Mouse (Mus musculus) cerebellum, adult 11-12 months (tissue): Measurements from ENCODE around the gene Zcrb1.
"Not testable (repeated sequence)": the region's sequence is repeated elsewhere in the genome, so short reads cannot be mapped to it uniquely, and the experiment has no call there.

Source experiments
- DNase-seq: peaks from one replicate; pipeline ENCODE4 v3.0.0; 2022

Gene Zcrb1

GRCm38 (mm10) chr15:93397826-93398698 lies at the start of gene Zcrb1, which contains the start of gene Pphln1:
Gene Zcrb1 (minus strand): TSS chr15:93398334.
Gene Pphln1 (plus strand): TSS chr15:93398350.
- peak; percentile 82 for DNase-seq

- no peak for DNase-seq
Measured at GRCm38 (mm10) chr15:93443676-93444075, 45.5 kb upstream of the Zcrb1 start.

- no peak for DNase-seq
Measured at GRCm38 (mm10) chr15:93442271-93442670, 44.1 kb upstream of the Zcrb1 start.

GRCm38 (mm10) chr15:93438663-93439062 lies 40.5 kb upstream of the Zcrb1 start:
- peak; percentile 27 for DNase-seq

GRCm38 (mm10) chr15:93435998-93436397 lies 37.9 kb upstream of the Zcrb1 start:
- DNase-seq = no peak

- no peak for DNase-seq
Measured at GRCm38 (mm10) chr15:93433811-93434210, 35.7 kb upstream of the Zcrb1 start.

- no peak for DNase-seq
Measured at GRCm38 (mm10) chr15:93422537-93422936, 24.4 kb upstream of the Zcrb1 start.

- no peak for DNase-seq
Measured at GRCm38 (mm10) chr15:93420596-93420995, 22.5 kb upstream of the Zcrb1 start.

- no peak for DNase-seq
Measured at GRCm38 (mm10) chr15:93416300-93416699, 18.2 kb upstream of the Zcrb1 start.

- DNase-seq = no peak
Measured at GRCm38 (mm10) chr15:93414456-93414855, 16.3 kb upstream of the Zcrb1 start.

GRCm38 (mm10) chr15:93412445-93412844 lies 14.3 kb upstream of the Zcrb1 start:
- DNase-seq = no peak

- DNase-seq = no peak
Measured at GRCm38 (mm10) chr15:93406492-93406891, 8.4 kb upstream of the Zcrb1 start.

- no peak for DNase-seq
Measured at GRCm38 (mm10) chr15:93405446-93405986, 7.4 kb upstream of the Zcrb1 start.

GRCm38 (mm10) chr15:93404849-93405248 lies 6.7 kb upstream of the Zcrb1 start:
- DNase-seq = no peak

- no peak for DNase-seq
Measured at GRCm38 (mm10) chr15:93402730-93403129, 4.6 kb upstream of the Zcrb1 start.

GRCm38 (mm10) chr15:93401446-93401845 lies 3.3 kb upstream of the Zcrb1 start:
- no peak for DNase-seq

GRCm38 (mm10) chr15:93398699-93399540 lies 786 bp upstream of the Zcrb1 start:
- peak; percentile 12 for DNase-seq

- DNase-seq = no peak
Measured at GRCm38 (mm10) chr15:93397269-93397668, 865 bp downstream of the Zcrb1 start.

- DNase-seq = no peak
Measured at GRCm38 (mm10) chr15:93381337-93381736, 16.8 kb downstream of the Zcrb1 start.

- no peak for DNase-seq
Measured at GRCm38 (mm10) chr15:93379177-93379576, 19.0 kb downstream of the Zcrb1 start.

GRCm38 (mm10) chr15:93375696-93376095 lies 22.4 kb downstream of the Zcrb1 start:
- DNase-seq = no peak

GRCm38 (mm10) chr15:93372525-93373119 lies 25.5 kb downstream of the Zcrb1 start:
- DNase-seq = not testable (repeated sequence)

- no peak for DNase-seq
Measured at GRCm38 (mm10) chr15:93371838-93372237, 26.3 kb downstream of the Zcrb1 start.
